Mouse (Mus musculus) regulatory T cell (primary cell): ENCODE results near the gene Serpinh1.
"Not testable (repeated sequence)": the region's sequence is repeated elsewhere in the genome, so short reads cannot be mapped to it uniquely, and the experiment has no call there.

ENCODE experiments used
- in situ Hi-C: fragments of 300-600 bp; cut with MboI, MseI; formaldehyde crosslinking; loops from one replicate; pipeline ENCODE4 v1.15.1; 2025; ENCODE audit warnings: high pct_unique_total_duplicates

Gene Serpinh1

DNA sequence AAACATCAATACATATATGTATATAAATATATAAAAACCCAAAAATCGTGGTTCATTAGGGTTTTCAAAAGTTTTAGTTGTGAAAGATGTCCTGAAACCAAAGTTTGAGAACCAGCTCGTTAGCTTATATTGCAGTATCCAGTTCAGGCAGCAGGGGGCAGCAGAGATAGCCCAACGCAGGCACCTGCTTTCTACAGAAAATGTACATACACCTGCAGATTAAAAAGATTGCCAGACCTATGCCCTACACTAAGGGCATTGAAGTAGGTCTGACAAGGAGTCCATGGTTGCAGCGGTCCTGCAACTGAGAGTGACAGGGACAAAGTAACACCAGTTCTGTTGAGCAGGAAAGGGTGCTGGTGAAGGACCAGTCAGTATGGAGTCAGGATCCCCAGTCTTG lies 22.4 kb upstream of the Serpinh1 start:
- in situ Hi-C loops, result loop anchor here (5.0 kb wide), 1 partner anchor 77 kb away; no protein-coding TSS in a partner anchor

DNA sequence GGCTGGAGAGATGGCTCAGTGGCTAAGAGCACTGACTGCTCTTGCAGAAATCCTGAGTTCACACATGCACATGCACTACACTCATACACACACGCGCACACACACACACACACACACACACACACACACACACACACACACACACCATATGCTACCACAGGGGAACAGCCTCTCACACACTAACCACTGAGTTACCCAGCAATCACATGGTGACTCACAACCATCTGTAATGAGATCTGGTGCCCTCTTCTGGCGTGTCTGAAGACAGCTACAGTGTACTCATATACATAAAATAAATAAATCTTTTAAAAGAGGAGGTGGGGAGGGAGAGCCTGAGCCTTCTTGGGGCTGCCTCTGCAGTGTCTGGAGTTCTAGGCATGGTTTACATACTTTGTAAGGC lies 21.3 kb upstream of the Serpinh1 start:
- in situ Hi-C loops, result not testable (repeated sequence)

- in situ Hi-C loops, result no loop called here
Measured at GRCm38 (mm10) chr7:99366716-99367115, 13.7 kb upstream of the Serpinh1 start.

- in situ Hi-C loops, result no loop called here
Measured at GRCm38 (mm10) chr7:99365069-99365468, 12.0 kb upstream of the Serpinh1 start.

- in situ Hi-C loops, result no loop called here
Measured at GRCm38 (mm10) chr7:99362137-99362536, 9.1 kb upstream of the Serpinh1 start.

DNA sequence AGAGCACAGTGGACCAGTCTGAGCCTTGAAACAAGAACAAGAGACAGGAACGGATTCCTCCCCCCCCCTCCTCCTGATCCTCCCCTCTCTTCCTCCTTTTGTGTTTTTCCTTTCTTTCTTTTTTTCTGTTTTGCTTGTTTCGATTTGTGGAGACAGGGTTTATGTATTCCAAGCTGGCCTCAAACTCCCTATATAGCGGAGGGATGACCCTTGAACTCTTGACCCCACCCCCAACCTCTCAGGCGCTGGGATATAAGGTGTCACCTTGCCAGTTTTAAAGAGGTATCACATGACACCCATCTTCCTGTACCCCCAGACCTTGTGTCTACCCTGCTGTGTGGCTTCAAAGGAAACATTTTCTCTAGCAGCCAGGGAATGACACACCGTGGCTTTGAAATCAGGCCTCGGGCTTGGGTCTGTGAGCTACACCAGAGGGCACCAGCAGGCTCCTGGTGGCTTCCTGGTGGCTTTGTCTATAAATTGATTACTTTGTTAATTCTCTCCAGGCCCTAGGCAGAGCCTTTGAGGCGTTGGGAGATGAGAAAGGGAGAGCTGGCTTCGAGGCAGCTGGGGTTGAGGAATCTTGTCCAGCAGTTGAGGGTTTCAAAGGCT lies 7.9 kb upstream of the Serpinh1 start:
- in situ Hi-C loops, result no loop called here

GRCm38 (mm10) chr7:99360021-99360802 lies 7.2 kb upstream of the Serpinh1 start:
- in situ Hi-C loops, result no loop called here

DNA sequence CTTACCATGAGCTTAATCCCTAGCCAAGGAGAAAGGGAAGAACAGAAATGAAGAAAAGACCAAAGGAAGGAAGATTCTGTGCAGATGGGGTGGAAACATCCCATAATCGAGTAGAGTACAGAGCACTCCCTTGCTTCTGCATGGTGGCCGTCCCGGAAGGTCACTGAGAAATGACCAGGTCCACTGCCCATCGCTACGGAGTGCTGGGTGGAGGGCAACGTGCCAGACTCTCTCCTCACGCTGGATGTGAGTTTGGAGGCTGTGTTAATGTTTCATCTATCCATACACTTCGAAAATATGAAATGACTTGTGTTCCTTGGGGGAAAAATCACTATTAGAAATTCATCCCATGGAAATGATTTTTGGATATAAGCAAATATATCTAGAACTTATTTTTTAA lies 5.3 kb upstream of the Serpinh1 start:
- in situ Hi-C loops, result no loop called here

GRCm38 (mm10) chr7:99357201-99357600 lies 4.2 kb upstream of the Serpinh1 start:
- in situ Hi-C loops, result no loop called here

GRCm38 (mm10) chr7:99356244-99356930 lies 3.3 kb upstream of the Serpinh1 start:
- in situ Hi-C loops, result no loop called here

DNA sequence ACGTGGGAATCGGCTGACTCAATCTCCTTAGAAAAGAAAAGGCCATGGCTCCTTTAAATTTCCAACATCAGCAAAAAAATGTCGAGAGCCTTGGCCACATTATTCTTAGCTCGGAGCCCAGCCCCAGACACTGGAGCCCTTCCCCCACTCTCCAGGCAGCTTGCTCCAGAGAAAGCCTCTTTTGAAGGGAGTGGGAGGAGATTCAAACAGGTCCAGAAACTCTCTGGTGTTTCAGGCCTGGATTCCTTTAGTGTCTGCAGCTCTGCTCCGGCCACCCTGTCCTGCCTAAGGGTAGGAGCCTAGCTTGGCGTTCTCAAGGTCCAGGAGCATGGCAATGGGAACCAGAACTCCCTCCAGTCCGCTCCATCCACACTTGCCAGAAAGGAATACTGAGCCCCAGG lies 2.7 kb upstream of the Serpinh1 start:
- in situ Hi-C loops, result no loop called here

DNA sequence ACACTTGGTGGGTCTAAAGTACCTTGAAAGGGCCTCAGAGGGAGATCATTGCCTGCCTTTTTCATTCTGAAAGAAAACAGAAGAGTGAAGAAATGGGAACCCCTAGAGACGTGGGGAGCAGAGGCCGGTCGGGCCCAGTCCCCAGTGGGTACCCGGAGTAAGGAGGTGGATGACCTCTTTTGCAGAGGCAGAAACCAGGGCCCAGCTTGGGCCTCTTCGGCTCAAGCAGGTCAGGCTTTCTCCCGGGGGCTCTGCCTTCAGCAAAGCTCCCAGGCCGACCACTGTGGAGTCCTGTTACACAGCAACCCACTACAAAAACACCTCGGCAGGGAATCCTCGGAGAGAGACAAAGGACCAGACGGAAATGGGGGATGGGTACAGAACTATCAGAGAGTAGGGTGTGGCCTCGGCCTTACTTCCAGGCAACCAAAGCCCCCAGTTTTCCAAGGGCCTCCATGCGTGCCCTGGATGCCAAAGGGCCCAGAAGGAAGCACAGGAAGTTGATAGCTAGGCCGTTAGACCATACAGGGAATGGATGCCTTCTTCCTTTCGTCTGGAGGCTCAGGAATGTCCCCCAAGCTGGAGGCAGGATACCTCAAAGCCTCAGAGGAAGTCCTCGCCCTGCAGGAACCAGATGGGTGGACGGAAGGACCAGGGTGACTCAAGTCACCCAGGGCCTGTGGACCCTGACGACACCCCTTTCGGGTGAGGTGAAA lies 1.1 kb downstream of the Serpinh1 start:
- in situ Hi-C loops, result no loop called here

DNA sequence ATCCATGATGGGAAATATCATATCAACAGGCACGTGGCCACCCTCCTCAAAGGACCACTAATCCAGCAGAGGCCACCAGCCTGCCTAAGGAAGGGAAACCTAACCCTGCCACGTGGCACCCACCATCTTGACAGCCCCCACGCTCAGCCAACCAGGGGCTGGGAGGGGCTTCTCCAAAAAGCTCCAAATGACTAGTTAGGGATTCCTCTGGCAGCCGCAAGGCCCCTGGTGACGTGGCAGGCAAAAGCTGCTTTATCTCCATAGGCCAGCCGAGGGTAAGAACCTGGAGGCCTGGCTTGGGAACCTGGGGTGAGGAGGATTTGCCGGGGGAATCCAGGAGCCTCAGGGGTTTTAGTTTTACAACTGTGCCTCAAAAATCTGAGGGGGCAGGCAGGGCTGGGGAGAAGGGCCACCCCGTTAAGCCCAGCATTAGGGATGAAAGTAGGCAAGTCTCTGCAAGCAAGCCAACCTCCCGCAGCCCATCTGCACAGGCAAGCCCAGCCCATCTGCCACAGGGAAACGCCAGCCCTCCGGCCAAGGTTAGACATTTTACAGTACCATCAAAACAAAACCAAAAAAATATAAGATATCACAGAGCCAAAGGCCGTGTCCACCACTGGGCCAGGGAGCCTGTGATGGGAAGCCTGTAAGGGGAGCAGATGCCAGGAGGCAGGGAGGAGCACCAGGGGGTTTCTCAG lies 1.8 kb downstream of the Serpinh1 start:
- in situ Hi-C loops, result no loop called here

- in situ Hi-C loops, result no loop called here
Measured at GRCm38 (mm10) chr7:99349782-99350720, 3.0 kb downstream of the Serpinh1 start.

DNA sequence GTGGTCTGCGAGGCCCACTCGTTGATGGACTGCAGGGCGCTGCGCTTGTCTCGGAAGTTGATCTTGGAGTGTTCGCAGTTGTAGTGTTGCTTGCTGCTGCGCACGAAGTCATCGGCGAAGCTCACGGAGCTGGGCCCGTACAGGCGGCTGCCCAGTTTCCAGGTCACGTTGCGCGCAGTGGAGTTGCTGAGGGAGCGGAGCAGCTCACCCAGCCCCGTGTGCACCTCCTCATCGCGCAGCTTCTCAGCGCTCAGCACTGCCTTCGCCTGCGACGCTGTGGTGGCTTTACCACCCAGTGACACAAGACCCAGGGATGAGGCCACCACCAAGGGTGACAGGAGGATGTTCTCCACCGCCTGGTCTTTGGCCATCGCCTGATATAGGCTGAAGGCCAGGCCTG lies 4.2 kb downstream of the Serpinh1 start:
- in situ Hi-C loops, result no loop called here

DNA sequence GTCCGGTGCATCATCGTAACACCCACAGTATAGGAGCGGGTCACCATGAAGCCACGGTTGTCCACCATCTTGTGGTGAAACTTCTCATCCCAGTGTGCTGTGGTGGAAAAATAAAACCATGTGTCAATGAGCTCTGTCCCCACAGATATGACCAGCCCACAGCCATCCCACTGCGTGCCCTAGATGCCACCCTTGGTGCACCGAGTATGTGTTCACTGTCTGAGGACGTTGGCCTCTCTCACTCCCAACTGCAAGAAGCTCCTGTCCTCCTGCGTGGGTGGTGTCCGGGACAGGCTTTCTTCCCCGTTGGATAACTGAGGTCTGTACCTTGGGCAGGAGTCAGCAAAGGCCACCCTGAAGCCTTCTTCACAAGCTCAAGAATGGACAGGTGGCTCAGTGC lies 5.8 kb downstream of the Serpinh1 start:
- in situ Hi-C loops, result no loop called here

DNA sequence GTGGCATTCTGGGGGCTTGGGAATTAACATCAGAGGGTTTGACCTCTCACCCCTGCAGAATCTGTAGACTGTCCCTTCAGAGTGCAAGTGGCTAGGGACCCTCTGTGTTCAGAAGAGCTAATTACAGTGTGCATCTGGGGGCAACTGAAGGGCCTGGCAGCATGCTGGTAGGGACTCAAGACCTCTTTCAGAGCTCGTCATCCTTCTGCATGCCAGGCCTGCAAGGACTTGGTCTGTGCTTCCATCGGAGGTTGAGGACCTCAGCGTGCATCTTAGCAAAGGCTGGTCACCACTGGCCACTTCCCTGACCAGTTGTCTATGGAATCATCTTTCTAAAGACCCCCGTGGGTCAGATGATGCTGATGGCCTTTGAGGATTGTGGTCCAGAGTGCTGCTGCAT lies 9.5 kb downstream of the Serpinh1 start:
- in situ Hi-C loops, result no loop called here

DNA sequence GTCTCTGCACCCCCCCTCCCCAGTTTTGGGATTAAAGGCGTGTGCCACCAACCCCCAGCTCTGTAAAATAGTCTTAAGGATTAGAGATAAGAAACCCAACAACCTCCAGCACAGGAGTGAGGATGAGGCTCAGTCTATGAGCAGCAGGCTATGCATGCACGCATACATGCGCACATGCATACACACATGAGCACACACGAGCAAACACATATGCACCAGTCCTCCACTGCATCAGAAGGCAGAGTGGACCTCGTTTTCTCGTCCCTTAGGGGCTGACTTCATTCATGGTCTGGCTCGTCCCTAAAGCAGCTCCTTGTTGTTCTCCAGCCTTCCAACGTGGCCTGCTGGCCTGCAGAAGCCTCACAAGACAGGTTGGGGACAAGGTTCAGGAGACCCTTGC lies 12.3 kb downstream of the Serpinh1 start:
- in situ Hi-C loops, result no loop called here

DNA sequence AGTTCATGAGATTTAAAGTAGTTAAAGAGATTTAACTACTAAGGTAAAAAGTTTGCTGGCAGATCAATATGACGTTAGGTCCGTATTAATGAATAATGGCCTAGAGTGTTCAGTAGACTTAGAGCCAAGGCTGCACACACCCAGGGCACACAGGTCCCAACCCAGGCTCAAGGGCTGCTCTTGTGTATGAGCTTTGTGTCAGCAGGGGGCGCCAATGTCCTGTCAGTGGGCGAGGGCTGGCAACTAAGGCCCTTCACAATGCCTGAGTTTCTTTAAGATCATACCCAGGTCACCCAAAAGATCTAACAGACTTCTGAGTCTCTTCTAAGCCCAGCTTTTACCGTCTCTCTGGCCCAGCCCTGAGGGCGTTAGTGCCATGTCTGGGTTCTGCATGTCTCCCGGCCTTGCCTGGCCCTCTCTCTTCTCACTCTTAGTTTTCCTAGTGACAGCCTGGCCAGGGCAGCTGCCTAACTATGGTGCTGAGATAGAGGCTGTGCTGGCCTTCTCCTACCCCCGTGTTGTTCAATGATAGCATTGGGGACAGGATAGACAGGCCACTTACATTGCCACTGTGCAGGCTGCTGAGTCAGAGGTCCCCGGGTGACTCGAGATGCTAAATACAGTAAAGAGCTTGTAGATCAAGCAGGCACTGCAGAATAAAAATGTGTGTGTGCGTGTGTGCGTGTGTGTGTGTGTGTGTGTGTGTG lies 20.1 kb downstream of the Serpinh1 start:
- in situ Hi-C loops, result no loop called here

- in situ Hi-C loops, result no loop called here
Measured at GRCm38 (mm10) chr7:99330012-99330411, 23.0 kb downstream of the Serpinh1 start.
